Mouse (Mus musculus): Measurements from ENCODE around the gene Igsf8. TPM values are rescaled to one million over a fixed set of nuclear protein-coding genes. Genes with fewer than 3 reads are reported as not detected.
A peak's percentile ranks its signal among the peaks of the same experiment; 100 is the strongest.

Gene Igsf8
- total RNA-seq, 2 experiments from 2014 or later = 257 to 260 TPM

DNA sequence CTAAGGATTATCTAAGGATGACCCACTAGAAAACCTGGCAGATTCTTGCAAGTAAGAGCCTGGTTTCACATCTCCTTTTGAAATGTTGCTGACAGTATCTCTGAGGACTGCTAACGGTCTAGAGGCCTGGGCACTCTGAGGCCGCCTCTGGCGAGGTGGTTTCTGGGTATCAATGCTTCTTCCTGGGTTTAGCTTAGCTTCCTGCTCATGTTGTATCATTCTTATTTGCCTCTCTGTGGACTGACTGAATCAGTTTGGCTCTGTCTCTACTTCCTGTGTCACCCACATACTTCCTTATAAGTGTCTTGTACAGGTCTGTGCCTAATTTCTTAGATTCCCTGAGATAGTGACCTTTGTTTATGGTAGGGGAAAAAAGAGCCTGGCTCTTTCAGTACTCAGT is 15.7 kb downstream of the Igsf8 start:
- no peak overlapping the region for H3K4me3 ChIP-seq
- DNase-seq (ENCODE audit: extremely low spot score in 1 of 2, low spot score in 2 of 2) = no peak
- no peak overlapping the region for H3K27ac ChIP-seq
- intact Hi-C loops (cut with DNase I) = no loop called here
- TF ChIP-seq CTCF (IDR thresholded peaks at IDR 0.05) = no peak

DNA sequence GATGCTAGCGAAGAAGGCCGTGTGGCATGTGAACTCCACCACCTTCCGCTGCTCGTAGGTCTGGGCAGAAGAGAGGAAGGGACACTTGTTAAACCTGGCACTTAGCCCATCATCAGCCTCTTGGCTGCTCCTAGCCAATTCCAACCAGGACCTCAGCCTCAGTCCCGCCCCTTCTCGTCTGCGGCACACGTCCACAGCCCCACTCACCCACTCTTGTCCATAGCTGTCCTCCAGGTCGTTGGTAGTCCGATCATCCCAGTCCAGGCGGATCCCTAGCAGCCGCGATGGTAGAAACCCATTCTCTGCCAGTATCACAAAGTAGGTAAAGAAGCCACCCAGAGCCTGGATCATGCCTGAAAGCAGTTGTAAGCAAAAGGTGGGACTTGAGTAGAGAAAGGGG is 16.9 kb downstream of the Igsf8 start:
- intact Hi-C loops (cut with DNase I) = no loop called here
- no peak overlapping the region for H3K4me3 ChIP-seq
- no peak overlapping the region for H3K27ac ChIP-seq
- no peak for TF ChIP-seq CTCF (IDR thresholded peaks at IDR 0.05)
- no peak for DNase-seq (ENCODE audit: extremely low spot score in 1 of 2, low spot score in 2 of 2)

DNA sequence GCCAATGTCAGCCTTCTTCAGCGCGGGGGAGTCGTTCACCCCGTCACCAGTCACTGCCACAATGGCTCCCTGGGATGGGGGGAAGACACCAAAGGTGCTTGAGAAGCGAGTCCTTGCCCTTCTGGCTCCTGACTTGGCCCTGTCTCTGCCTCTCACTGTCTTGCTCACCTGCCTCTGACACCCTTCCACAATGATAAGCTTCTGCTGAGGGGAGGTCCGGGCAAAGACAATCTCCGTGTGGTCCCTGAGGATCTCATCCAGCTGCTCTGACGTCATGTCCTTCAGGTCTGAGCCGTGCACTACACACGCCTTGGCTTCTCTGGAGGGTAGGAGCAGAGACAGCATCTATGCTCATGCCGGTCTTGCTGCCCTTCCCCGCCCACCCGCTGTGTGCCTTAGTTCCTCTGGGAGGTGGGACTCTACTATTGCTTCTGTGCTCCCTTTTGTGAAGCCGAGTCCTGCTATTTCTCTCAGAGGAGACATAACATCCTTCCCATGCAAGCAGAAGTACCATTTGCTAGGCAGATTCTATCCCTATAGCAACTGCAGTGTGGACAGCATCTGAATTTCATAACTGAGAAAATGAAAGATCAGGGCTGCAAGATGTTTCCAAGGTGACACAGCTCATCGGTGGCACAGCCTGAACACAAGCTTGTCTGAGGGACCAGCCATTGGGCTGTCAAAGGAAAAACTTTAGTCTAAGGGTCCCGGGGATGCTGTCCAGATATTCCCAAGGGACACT is 18.5 kb downstream of the Igsf8 start:
- H3K27ac ChIP-seq = peak overlapping the region; percentile 68
- no peak overlapping the region for H3K4me3 ChIP-seq
- TF ChIP-seq CTCF (IDR thresholded peaks at IDR 0.05) = no peak
- no peak for DNase-seq (ENCODE audit: extremely low spot score in 1 of 2, low spot score in 2 of 2)
- intact Hi-C loops (cut with DNase I) = loop anchor here (2.0 kb wide), 1 partner anchor 27 kb away; no protein-coding TSS in a partner anchor

DNA sequence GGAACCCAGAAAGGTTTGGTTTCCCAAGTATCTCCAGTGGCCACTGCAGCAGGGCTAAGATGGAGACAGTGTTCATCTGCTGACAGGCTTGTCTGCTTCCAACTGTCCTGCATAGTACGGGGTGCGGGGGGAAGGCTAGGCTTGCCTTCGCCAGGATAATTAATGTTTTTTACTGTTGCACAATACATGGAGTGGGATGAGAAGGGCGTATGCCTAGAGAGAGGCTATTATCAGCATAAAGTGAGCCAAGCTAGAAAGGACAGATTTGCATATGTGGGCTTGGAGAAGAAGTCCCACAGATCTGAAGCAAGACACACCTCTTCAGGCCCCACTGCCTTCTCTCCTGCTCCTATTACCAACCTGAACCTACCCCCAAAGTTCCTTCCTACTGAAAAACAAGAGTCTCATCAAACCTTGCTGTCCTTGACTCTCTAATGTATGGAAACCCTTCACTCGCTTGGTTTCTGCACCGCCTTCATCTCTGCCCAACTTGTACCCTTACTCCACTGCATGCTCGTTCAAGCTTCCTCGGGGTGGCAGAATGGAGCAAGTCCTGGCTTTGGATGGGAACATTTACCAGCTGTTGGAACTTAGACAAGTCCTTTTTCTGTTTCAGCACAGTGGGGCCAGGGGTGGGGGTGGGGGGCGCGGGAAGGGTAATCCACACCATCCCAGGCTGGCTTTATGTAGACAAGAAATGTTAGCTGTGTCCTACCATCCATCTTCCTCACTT is 20.2 kb downstream of the Igsf8 start:
- Histone ChIP-seq H3K4me3 (no peak overlapping the region), H3K27ac (peak overlapping the region; percentile 72)
- TF ChIP-seq CTCF (IDR thresholded peaks at IDR 0.05) = peak; percentile 28
- no peak for DNase-seq (ENCODE audit: extremely low spot score in 1 of 2, low spot score in 2 of 2)
- intact Hi-C loops (cut with DNase I) = loop anchor here (1.0 to 2.0 kb wide), 2 partner anchors 25 to 29 kb away; no protein-coding TSS in a partner anchor

DNA sequence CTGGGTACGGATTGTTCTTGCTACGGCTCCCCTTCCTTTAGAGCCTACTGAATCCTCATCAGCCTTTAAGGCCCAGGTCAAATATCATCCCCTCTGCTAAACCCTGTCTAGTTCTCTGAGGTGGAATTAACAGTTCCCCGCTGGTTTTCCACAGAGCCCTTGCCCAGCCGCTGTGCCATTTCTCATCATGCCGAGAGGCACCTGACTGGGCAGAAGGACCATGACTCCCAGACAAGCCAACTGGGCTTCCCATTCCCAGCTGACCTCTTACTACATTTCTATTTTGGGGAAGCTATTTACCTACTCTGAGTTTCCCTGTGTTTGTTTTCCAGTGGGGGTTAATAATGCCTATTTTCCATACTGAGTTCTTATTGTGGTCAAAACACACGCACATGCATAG is 21.6 kb downstream of the Igsf8 start:
- DNase-seq (ENCODE audit: extremely low spot score in 1 of 2, low spot score in 2 of 2) = no peak
- TF ChIP-seq CTCF (IDR thresholded peaks at IDR 0.05) = no peak
- Histone ChIP-seq H3K27ac (peak overlapping the region; percentile 33; the same call in 1 of the 2 replicates), H3K4me3 (no peak overlapping the region)
- intact Hi-C loops (cut with DNase I) = no loop called here

DNA sequence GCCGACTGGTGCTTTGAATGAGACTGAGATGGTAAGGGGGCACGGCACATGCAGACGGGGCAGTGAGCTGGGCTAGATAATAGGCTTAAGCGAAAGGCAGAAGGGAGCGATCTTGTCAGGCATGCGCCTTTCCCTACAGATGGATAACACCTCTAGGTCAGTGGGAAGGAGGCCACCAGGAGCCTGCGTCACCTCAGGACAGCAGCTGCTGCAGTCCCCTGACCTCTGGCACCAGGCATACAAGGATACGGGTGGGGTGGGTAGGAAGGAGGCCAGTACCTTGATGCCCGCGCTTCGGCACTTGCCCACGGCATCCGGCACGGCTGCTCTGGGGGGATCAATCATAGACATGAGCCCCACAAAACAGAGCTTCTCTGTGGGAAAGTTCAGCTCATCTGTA is 22.8 kb downstream of the Igsf8 start:
- no peak for DNase-seq (ENCODE audit: extremely low spot score in 1 of 2, low spot score in 2 of 2)
- intact Hi-C loops (cut with DNase I) = no loop called here
- Histone ChIP-seq H3K27ac (peak overlapping the region; percentile 36; the same call in 1 of the 2 replicates), H3K4me3 (no peak overlapping the region)
- no peak for TF ChIP-seq CTCF (IDR thresholded peaks at IDR 0.05)

DNA sequence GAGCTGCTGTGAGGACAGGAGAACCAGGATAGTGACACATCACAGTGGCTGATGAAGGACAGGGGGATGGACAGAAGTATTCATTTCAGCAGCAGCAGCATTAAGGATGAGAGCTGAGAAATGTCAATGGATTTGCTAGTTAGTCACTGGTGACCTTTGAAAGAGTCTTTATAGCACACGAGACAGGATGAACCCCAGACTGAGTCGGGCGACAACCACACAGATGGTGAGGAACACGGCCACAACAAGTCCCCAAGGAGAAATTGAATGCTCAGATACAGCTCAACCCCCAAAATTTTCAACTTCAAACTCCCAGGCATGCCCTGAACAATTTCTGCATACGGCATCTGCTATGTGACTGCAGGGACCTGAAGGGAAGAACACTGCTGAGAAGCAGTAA is 25.3 kb downstream of the Igsf8 start:
- Histone ChIP-seq H3K4me3 (no peak overlapping the region), H3K27ac (no peak overlapping the region)
- no peak for DNase-seq (ENCODE audit: extremely low spot score in 1 of 2, low spot score in 2 of 2)
- no peak for TF ChIP-seq CTCF (IDR thresholded peaks at IDR 0.05)
- intact Hi-C loops (cut with DNase I) = no loop called here

DNA sequence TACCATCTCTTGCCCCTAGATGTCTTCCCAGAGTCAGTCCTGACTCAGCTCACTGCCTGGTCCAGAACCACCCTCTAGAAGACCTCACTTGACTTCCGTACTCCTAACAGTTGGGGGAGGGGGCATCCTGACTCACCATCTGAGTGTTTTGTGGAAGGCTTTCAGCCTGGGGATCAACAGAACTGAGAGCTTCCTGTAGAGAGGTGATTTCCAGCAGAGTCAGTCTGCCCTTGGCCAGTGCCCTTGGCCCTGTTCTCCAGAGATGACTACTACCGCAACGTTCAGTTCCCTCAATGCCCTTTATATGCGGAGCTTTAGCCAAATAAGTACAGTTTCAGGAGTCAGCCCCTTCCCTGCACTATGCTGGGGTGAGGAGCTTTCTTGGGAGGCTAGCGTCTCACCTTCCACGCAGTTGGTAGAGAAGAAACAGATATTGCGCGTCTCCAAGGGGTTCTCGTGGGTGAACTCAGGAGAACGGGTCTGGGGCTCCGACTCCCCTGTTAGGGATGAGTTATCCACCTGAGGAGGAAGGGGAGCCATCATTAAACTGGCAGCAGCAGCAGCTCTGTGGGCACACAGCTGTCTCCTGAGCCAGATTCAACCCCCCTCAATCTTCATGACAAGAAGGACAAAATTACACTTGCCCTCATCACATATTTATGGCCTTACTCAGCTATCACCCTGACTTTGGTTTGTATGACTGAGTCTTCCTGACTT is 27.6 kb downstream of the Igsf8 start:
- intact Hi-C loops (cut with DNase I) = no loop called here
- H3K27ac ChIP-seq = no peak overlapping the region
- no peak for DNase-seq (ENCODE audit: extremely low spot score in 1 of 2, low spot score in 2 of 2)

DNA sequence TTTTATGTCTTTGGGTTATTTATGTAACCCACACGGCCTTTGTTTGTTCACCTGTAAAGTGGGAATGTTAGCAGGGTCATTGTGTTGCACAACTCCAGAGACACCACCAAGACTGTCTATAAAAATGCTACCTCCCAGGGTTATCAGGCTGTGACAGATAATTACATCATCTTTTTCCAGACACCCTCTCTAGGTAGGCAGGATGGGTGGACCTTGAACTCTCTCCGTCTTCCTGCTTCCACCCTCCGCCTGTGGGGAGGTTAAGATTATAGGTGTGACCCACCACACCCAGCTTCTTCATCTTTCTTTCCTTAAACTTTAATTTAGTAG is 28.1 kb downstream of the Igsf8 start:
- Histone ChIP-seq H3K4me3 (no peak overlapping the region), H3K27ac (no peak overlapping the region)
- no peak for TF ChIP-seq CTCF (IDR thresholded peaks at IDR 0.05)
- no peak for DNase-seq (ENCODE audit: extremely low spot score in 1 of 2, low spot score in 2 of 2)
- intact Hi-C loops (cut with DNase I) = no loop called here

More for the DNA sequence above, 27.6 kb downstream of the Igsf8 start:
- no peak for TF ChIP-seq CTCF (IDR thresholded peaks at IDR 0.05)
- H3K4me3 ChIP-seq = no peak overlapping the region

DNA sequence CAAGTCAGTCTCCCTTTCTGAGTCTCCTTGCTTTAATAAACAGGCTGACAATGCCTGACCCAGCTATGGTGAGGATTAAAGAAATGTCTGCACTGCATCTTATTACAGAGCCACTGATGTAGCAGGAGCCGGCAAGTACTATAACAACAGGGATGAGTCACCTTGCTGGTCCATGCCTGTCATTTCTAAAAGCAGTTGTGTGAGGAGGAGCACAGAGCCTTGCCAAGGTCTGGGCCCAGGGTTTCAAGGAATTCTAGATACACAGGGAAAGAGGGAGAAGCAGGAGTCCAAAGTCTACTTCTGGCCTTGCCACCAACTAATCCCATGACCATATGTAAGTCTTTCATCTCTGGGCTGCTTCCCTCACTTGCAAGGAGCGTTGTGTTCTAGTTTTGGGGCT is 31.4 kb downstream of the Igsf8 start:
- intact Hi-C loops (cut with DNase I) = no loop called here
- Histone ChIP-seq H3K4me3 (peak overlapping the region; percentile 16; the same call in 1 of the 2 replicates), H3K27ac (peak overlapping the region; percentile 84)
- DNase-seq (ENCODE audit: extremely low spot score in 1 of 2, low spot score in 2 of 2) = no peak
- TF ChIP-seq CTCF (IDR thresholded peaks at IDR 0.05) = no peak

DNA sequence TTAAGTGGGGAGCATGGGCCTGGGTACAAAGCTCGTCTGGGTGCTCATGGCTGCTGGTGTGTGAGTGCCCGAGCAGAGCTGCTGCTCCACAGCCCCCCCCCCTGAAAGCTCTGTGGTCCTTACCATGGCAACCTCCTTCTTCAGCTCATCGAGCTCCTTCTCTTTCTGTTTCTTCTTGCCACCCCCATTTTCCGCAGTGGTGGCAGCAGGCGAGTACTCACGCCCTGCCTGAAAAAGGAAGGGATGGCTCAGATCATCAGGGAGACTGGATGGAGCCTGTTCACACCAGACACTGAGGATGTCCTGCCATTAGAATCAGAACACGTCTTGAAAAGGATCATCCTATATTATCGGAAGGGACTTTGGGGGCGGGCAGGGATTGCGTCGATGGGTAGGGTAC is 32.0 kb downstream of the Igsf8 start:
- no peak for DNase-seq (ENCODE audit: extremely low spot score in 1 of 2, low spot score in 2 of 2)
- H3K4me3 ChIP-seq = peak overlapping the region; percentile 16; the same call in 1 of the 2 replicates
- TF ChIP-seq CTCF (IDR thresholded peaks at IDR 0.05) = no peak
- intact Hi-C loops (cut with DNase I) = no loop called here
- H3K27ac ChIP-seq = peak overlapping the region; percentile 84

DNA sequence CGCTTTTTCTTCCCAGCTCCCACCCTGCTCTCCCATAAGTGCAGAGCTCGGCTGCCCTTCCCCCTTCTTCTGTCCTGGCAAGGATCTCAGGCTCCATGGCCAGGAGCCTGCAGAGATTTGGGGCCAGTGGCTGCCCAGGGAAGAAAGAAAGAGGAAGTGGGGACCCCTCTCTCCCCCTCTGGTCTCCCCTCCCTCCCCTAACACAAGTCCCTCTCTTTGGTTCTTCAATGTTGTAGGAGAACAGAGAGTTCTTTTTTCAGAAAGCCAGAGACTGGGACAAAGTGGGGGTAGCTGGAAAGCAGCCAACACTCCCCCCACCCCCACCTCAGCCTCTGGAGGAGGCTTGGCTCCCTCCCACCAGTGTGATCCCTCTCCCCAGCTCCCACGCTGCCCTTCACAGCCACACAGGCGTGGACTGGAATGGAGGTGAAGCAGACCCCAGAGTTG is 34.3 kb downstream of the Igsf8 start:
- Histone ChIP-seq H3K4me3 (peak overlapping the region; percentile 37), H3K27ac (peak overlapping the region; percentile 84)
- no peak for TF ChIP-seq CTCF (IDR thresholded peaks at IDR 0.05)
- DNase-seq (ENCODE audit: extremely low spot score in 1 of 2, low spot score in 2 of 2) = no peak
- intact Hi-C loops (cut with DNase I) = no loop called here

All from left cerebral cortex, adult 2 months (tissue).